ENCODE assay signal across 18 mouse cellular contexts in genomic region chr7:16867488-16867887, GRCm38 (mm10). TPM values are rescaled to one million over a fixed set of nuclear protein-coding genes. Genes with fewer than 3 reads are reported as not detected.
DNase-seq lines count a peak whose midpoint lies in the region; ATAC-seq and TF ChIP-seq lines count a peak whose summit lies in the region.
"Had no signal": no experiment of that assay in that cellular context is flagged by ENCODE, and none has a peak within 500 bp of the region (broad histone marks: within the 10 kb centered on the region; RNA-seq: fewer than 3 reads in every experiment).

No protein-coding gene starts in this region.

- peaks cover 34% of the 10 kb centered on the region for H3K36me3 ChIP-seq in liver, embryonic 12.5 days
- no peaks in the 10 kb centered on the region; the same call in 1 of the 2 replicates for H3K36me3 ChIP-seq in liver, embryonic 11.5 days (ENCODE audit: control insufficient read depth, insufficient read depth, low read length)
- H3K36me3 ChIP-seq in lung, postnatal 0 days (ENCODE audit: insufficient read depth, low read length), result 0 out of 2 replicates have a peak, but pooled peaks cover 11% of the 10 kb centered on the region
- peaks cover 12% of the 10 kb centered on the region; the same call in 1 of the 2 replicates for H3K36me3 ChIP-seq in liver, embryonic 15.5 days (replicated peaks)

- 67% methylated on average over 3 of the region's 3 CpGs for WGBS in liver, embryonic 12.5 days (ENCODE audit: insufficient replicate concordance)
- WGBS in liver, embryonic 11.5 days, result 67% methylated on average over 3 of the region's 3 CpGs
- 49% methylated on average over 3 of the region's 3 CpGs for WGBS in lung, postnatal 0 days
- 65% methylated on average over 3 of the region's 3 CpGs for WGBS in liver, embryonic 15.5 days (ENCODE audit: insufficient replicate concordance)

- ATAC-seq in liver, embryonic 12.5 days, result peak; percentile 36; the same call in 1 of the 2 replicates
- no peak for ATAC-seq in liver, embryonic 11.5 days (replicated peaks; ENCODE audit: low FRiP score)
- peak; percentile 36; the same call in 1 of the 2 replicates for ATAC-seq in lung, postnatal 0 days
- peak; percentile 61; the same call in 1 of the 2 replicates for ATAC-seq in liver, embryonic 15.5 days (ENCODE audit: insufficient read depth)
- no peak for ATAC-seq in megakaryocyte progenitor cell, adult 5-6 weeks (replicated peaks; ENCODE audit: poor library complexity)
- ATAC-seq: forebrain, embryonic 16.5 days had no signal

- no peak for TF ChIP-seq CTCF in lung, postnatal 0 days (IDR thresholded peaks at IDR 0.05)

- no peaks in the 10 kb centered on the region for H3K9me3 ChIP-seq in liver, embryonic 12.5 days (replicated peaks)
- no peaks in the 10 kb centered on the region for H3K9me3 ChIP-seq in liver, embryonic 11.5 days (ENCODE audit: control insufficient read depth, low read length)
- no peaks in the 10 kb centered on the region for H3K9me3 ChIP-seq in lung, postnatal 0 days (ENCODE audit: low read length)
- no peaks in the 10 kb centered on the region for H3K9me3 ChIP-seq in liver, embryonic 15.5 days (replicated peaks)
- H3K9me3 ChIP-seq: forebrain, embryonic 12.5 days; heart, embryonic 12.5 days; hindbrain, embryonic 10.5 days had no signal

- no peak overlapping the region for H3K4me2 ChIP-seq in liver, embryonic 12.5 days
- H3K4me2 ChIP-seq in liver, embryonic 11.5 days, result no peak overlapping the region
- H3K4me2 ChIP-seq in lung, postnatal 0 days (replicated peaks; ENCODE audit: low read depth, low read length), result no peak overlapping the region
- no peak overlapping the region for H3K4me2 ChIP-seq in liver, embryonic 15.5 days
- H3K4me2 ChIP-seq: embryonic facial prominence, embryonic 13.5 days; forebrain, embryonic 12.5 days; heart, embryonic 12.5 days had no signal

- no peak overlapping the region for H3K4me3 ChIP-seq in liver, embryonic 12.5 days
- no peak overlapping the region for H3K4me3 ChIP-seq in liver, embryonic 11.5 days (ENCODE audit: low read depth, low read length)
- H3K4me3 ChIP-seq in lung, postnatal 0 days (ENCODE audit: low read depth, low read length), result no peak overlapping the region
- no peak overlapping the region for H3K4me3 ChIP-seq in liver, embryonic 15.5 days (replicated peaks)
- H3K4me3 ChIP-seq: embryonic facial prominence, embryonic 13.5 days; forebrain, embryonic 12.5 days; heart, adult 2 months; heart, embryonic 12.5 days; hindbrain, embryonic 10.5 days had no signal

- no peaks in the 10 kb centered on the region for H3K27me3 ChIP-seq in liver, embryonic 12.5 days (replicated peaks)
- H3K27me3 ChIP-seq in liver, embryonic 11.5 days (replicated peaks; ENCODE audit: control insufficient read depth, insufficient read depth, low read length), result no peaks in the 10 kb centered on the region
- H3K27me3 ChIP-seq in lung, postnatal 0 days (replicated peaks; ENCODE audit: insufficient read depth, low read length), result no peaks in the 10 kb centered on the region
- no peaks in the 10 kb centered on the region for H3K27me3 ChIP-seq in liver, embryonic 15.5 days
- H3K27me3 ChIP-seq: embryonic facial prominence, embryonic 13.5 days; forebrain, embryonic 12.5 days; heart, embryonic 12.5 days had no signal

- H3K27ac ChIP-seq in liver, embryonic 12.5 days, result 0 out of 2 replicates have a peak overlapping the region, but pooled peaks have one; percentile 1
- no peak overlapping the region for H3K27ac ChIP-seq in liver, embryonic 11.5 days (ENCODE audit: low read depth, low read length)
- H3K27ac ChIP-seq in lung, postnatal 0 days (ENCODE audit: low read length), result peak overlapping the region; percentile 27; the same call in 1 of the 2 replicates
- no peak overlapping the region; the same call in 1 of the 2 replicates for H3K27ac ChIP-seq in liver, embryonic 15.5 days (replicated peaks)
- H3K27ac ChIP-seq: embryonic facial prominence, embryonic 13.5 days; forebrain, embryonic 12.5 days; heart, adult 2 months; hindbrain, embryonic 10.5 days had no signal

- peaks cover 5% of the 10 kb centered on the region for H3K4me1 ChIP-seq in liver, embryonic 12.5 days
- no peaks in the 10 kb centered on the region for H3K4me1 ChIP-seq in liver, embryonic 11.5 days (replicated peaks; ENCODE audit: control insufficient read depth, insufficient read depth, low read length)
- no peaks in the 10 kb centered on the region for H3K4me1 ChIP-seq in lung, postnatal 0 days (ENCODE audit: insufficient read depth, low read depth, low read length)
- H3K4me1 ChIP-seq in liver, embryonic 15.5 days (replicated peaks), result no peaks in the 10 kb centered on the region; the same call in 1 of the 2 replicates
- H3K4me1 ChIP-seq: heart, embryonic 12.5 days had no signal

- no peak for TF ChIP-seq EP300 in lung, postnatal 0 days (IDR thresholded peaks at IDR 0.05)

- no peak overlapping the region for H3K9ac ChIP-seq in liver, embryonic 12.5 days
- H3K9ac ChIP-seq in liver, embryonic 11.5 days (ENCODE audit: low read depth, low read length), result no peak overlapping the region
- no peak overlapping the region for H3K9ac ChIP-seq in lung, postnatal 0 days (replicated peaks; ENCODE audit: low read depth)
- H3K9ac ChIP-seq in liver, embryonic 15.5 days, result no peak overlapping the region
- H3K9ac ChIP-seq: embryonic facial prominence, embryonic 13.5 days; forebrain, embryonic 12.5 days; heart, embryonic 12.5 days had no signal

- DNase-seq in liver, embryonic 11.5 days (ENCODE audit: low spot score), result no peak
- peak; percentile 11 for DNase-seq in lung, postnatal 0 days (ENCODE audit: low spot score)
- DNase-seq in lung, postnatal 25 days (ENCODE audit: low spot score), result no peak
- no peak for DNase-seq in layer of hippocampus, postnatal 10 days (ENCODE audit: low spot score in 2 of 2)
- DNase-seq: adrenal gland, postnatal 10 days; cerebellum, adult 11-12 months; cerebellum, adult 9-10 months; cerebellum, postnatal 25 days; gastrocnemius, postnatal 10 days; heart, adult 2 months had no signal

RNA-seq across cellular contexts. Expression of gene Dact3, which starts 7.6 kb away (rescaled TPM):
- polyA plus RNA-seq in liver, embryonic 12.5 days (2016; fragmentation: Nextera tagmentation; extraction: Ambion mirVana), result 1.5 TPM in 2 replicates
- polyA plus RNA-seq in liver, embryonic 11.5 days (2014; fragmentation: Nextera tagmentation; extraction: Ambion mirVana), result 2.5 and 2.6 TPM in 2 replicates
- polyA plus RNA-seq in lung, postnatal 0 days (2015; fragmentation: Nextera tagmentation; extraction: Ambion mirVana), result 4.2 and 4.3 TPM in 2 replicates
- polyA plus RNA-seq in liver, embryonic 15.5 days (2015; fragmentation: Nextera tagmentation; extraction: Ambion mirVana), result 0.14 and 0.17 TPM in 2 replicates
- total RNA-seq in megakaryocyte progenitor cell, adult 5-6 weeks (2015), result not detected in 2 replicates
- total RNA-seq in megakaryocyte progenitor cell, adult 5-6 weeks (2017), result 0.04 and 0.17 TPM in 2 replicates
- total RNA-seq in layer of hippocampus, postnatal 10 days (2021), result 10 to 100 TPM; 95.0 to 96.3 TPM

RNA-seq across cellular contexts. Expression of gene Gng8, which starts 24.1 kb away (rescaled TPM):
- 0.80 and 1.7 TPM in 2 replicates for polyA plus RNA-seq in liver, embryonic 12.5 days (2016; fragmentation: Nextera tagmentation; extraction: Ambion mirVana)
- 1.8 and 3.3 TPM in 2 replicates for polyA plus RNA-seq in liver, embryonic 11.5 days (2014; fragmentation: Nextera tagmentation; extraction: Ambion mirVana)
- 5.2 and 6.6 TPM in 2 replicates for polyA plus RNA-seq in lung, postnatal 0 days (2015; fragmentation: Nextera tagmentation; extraction: Ambion mirVana)
- 0.13 TPM in 2 replicates for polyA plus RNA-seq in liver, embryonic 15.5 days (2015; fragmentation: Nextera tagmentation; extraction: Ambion mirVana)
- total RNA-seq in megakaryocyte progenitor cell, adult 5-6 weeks (2015), result not detected in 2 replicates
- total RNA-seq in megakaryocyte progenitor cell, adult 5-6 weeks (2017), result not detected in 2 replicates
- 1 to 10 TPM in 1 of 2 experiments, under 1 TPM in 1; 0.94 to 1.3 TPM for total RNA-seq in layer of hippocampus, postnatal 10 days (2021)

RNA-seq across cellular contexts. Expression of gene Prkd2, which starts 24.8 kb away (rescaled TPM):
- polyA plus RNA-seq in liver, embryonic 12.5 days (2016; fragmentation: Nextera tagmentation; extraction: Ambion mirVana), result 4.4 and 4.7 TPM in 2 replicates
- polyA plus RNA-seq in liver, embryonic 11.5 days (2014; fragmentation: Nextera tagmentation; extraction: Ambion mirVana), result 7.6 and 8.4 TPM in 2 replicates
- 26.1 and 29.0 TPM in 2 replicates for polyA plus RNA-seq in lung, postnatal 0 days (2015; fragmentation: Nextera tagmentation; extraction: Ambion mirVana)
- polyA plus RNA-seq in liver, embryonic 15.5 days (2015; fragmentation: Nextera tagmentation; extraction: Ambion mirVana), result 3.2 and 3.8 TPM in 2 replicates
- 6.2 and 8.8 TPM in 2 replicates for total RNA-seq in megakaryocyte progenitor cell, adult 5-6 weeks (2015)
- total RNA-seq in megakaryocyte progenitor cell, adult 5-6 weeks (2017), result 6.0 and 8.8 TPM in 2 replicates
- 1 to 10 TPM; 7.5 to 9.9 TPM for total RNA-seq in layer of hippocampus, postnatal 10 days (2021)

RNA-seq across cellular contexts. Expression of gene Ptgir, which starts 38.8 kb away (rescaled TPM):
- 0.86 and 1.5 TPM in 2 replicates for polyA plus RNA-seq in liver, embryonic 12.5 days (2016; fragmentation: Nextera tagmentation; extraction: Ambion mirVana)
- 1.2 and 1.3 TPM in 2 replicates for polyA plus RNA-seq in liver, embryonic 11.5 days (2014; fragmentation: Nextera tagmentation; extraction: Ambion mirVana)
- polyA plus RNA-seq in lung, postnatal 0 days (2015; fragmentation: Nextera tagmentation; extraction: Ambion mirVana), result 2.0 and 2.4 TPM in 2 replicates
- polyA plus RNA-seq in liver, embryonic 15.5 days (2015; fragmentation: Nextera tagmentation; extraction: Ambion mirVana), result 1.2 TPM in 2 replicates
- 2.1 and 2.6 TPM in 2 replicates for total RNA-seq in megakaryocyte progenitor cell, adult 5-6 weeks (2015)
- 1.8 and 4.0 TPM in 2 replicates for total RNA-seq in megakaryocyte progenitor cell, adult 5-6 weeks (2017)
- not detected for total RNA-seq in layer of hippocampus, postnatal 10 days (2021)

RNA-seq across cellular contexts. Expression of gene Fkrp, which starts 51.0 kb away (rescaled TPM):
- polyA plus RNA-seq in liver, embryonic 12.5 days (2016; fragmentation: Nextera tagmentation; extraction: Ambion mirVana), result 14.9 and 16.0 TPM in 2 replicates
- 20.3 and 22.9 TPM in 2 replicates for polyA plus RNA-seq in liver, embryonic 11.5 days (2014; fragmentation: Nextera tagmentation; extraction: Ambion mirVana)
- 22.3 and 23.5 TPM in 2 replicates for polyA plus RNA-seq in lung, postnatal 0 days (2015; fragmentation: Nextera tagmentation; extraction: Ambion mirVana)
- 8.2 and 9.0 TPM in 2 replicates for polyA plus RNA-seq in liver, embryonic 15.5 days (2015; fragmentation: Nextera tagmentation; extraction: Ambion mirVana)
- 11.5 and 13.1 TPM in 2 replicates for total RNA-seq in megakaryocyte progenitor cell, adult 5-6 weeks (2015)
- total RNA-seq in megakaryocyte progenitor cell, adult 5-6 weeks (2017), result 9.8 and 14.3 TPM in 2 replicates
- total RNA-seq in layer of hippocampus, postnatal 10 days (2021), result 10 to 100 TPM; 42.2 to 45.0 TPM

Comparison
In these comparisons a context has a peak if more than half of its experiments do, and no peak if none do; other contexts are left out.
1. ATAC-seq: peak in liver, embryonic 12.5 days (single experiment), lung, postnatal 0 days (single experiment) and liver, embryonic 15.5 days (single experiment); none in liver, embryonic 11.5 days (single experiment) and megakaryocyte progenitor cell, adult 5-6 weeks (single experiment).
2. H3K27ac ChIP-seq: peak in liver, embryonic 12.5 days (single experiment) and lung, postnatal 0 days (single experiment); none in liver, embryonic 11.5 days (single experiment) and liver, embryonic 15.5 days (single experiment).